Mouse (Mus musculus): ENCODE measurements at regions not wholly inside any gene's neighbourhood (a gene's known extent, or its start where the extent isn't known, plus 50 kb on each side); places are given as distances from the start of the nearest gene placed in this dataset.

DNA sequence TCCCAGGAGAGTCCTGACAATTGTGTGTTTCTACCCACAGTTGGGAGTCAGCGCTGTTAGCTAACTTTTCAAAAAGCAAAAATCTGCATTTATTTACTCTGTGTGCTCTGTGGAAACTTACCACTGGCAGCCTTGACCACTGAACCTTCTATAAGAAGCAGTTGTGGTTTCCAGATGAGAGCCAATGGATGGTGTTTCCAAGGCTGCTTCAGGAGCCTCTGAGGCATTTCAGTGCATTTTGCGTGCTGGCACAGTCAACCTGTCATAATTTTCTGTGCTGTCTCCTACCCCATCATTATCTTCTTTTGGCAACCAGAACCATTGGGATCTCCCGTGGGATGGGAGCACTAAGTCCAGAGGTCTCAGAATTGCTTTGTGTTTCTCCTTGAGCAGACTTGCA lies 60.3 kb downstream of the 4930544G11Rik start:
- Histone ChIP-seq H3K36me3 (ENCODE audit: insufficient read depth, low read length) (no peaks in the 10 kb centered on the region), H3K9me3 (ENCODE audit: low read length) (no peaks in the 10 kb centered on the region), H3K4me1 (ENCODE audit: insufficient read depth, low read length) (no peaks in the 10 kb centered on the region), H3K4me2 (ENCODE audit: low read depth, low read length) (no peak overlapping the region), H3K27me3 (ENCODE audit: insufficient read depth, low read length) (no peaks in the 10 kb centered on the region), H3K27ac (no peak overlapping the region), H3K4me3 (ENCODE audit: low read length) (no peak overlapping the region), H3K9ac (replicated peaks; ENCODE audit: low read length) (no peak overlapping the region)
- no peak for DNase-seq (ENCODE audit: low spot score)
- ATAC-seq, result no peak
- no peak for TF ChIP-seq CTCF (IDR thresholded peaks at IDR 0.05; ENCODE audit: low read depth)
- WGBS, result 74% methylated on average over 3 of the region's 3 CpGs

GRCm38 (mm10) chr6:66023531-66023930 lies 71.1 kb downstream of the 4930544G11Rik start:
- Histone ChIP-seq H3K9me3 (ENCODE audit: low read length) (no peaks in the 10 kb centered on the region), H3K36me3 (ENCODE audit: insufficient read depth, low read length) (no peaks in the 10 kb centered on the region), H3K27ac (no peak overlapping the region), H3K9ac (replicated peaks; ENCODE audit: low read length) (no peak overlapping the region), H3K4me3 (ENCODE audit: low read length) (no peak overlapping the region), H3K4me2 (ENCODE audit: low read depth, low read length) (no peak overlapping the region), H3K27me3 (ENCODE audit: insufficient read depth, low read length) (no peaks in the 10 kb centered on the region), H3K4me1 (ENCODE audit: insufficient read depth, low read length) (no peaks in the 10 kb centered on the region)
- ATAC-seq (no peak), DNase-seq (ENCODE audit: low spot score) (peak; percentile 1)
- no peak for TF ChIP-seq CTCF (IDR thresholded peaks at IDR 0.05; ENCODE audit: low read depth)
- 58% methylated on average over 1 of the region's 1 CpGs for WGBS

DNA sequence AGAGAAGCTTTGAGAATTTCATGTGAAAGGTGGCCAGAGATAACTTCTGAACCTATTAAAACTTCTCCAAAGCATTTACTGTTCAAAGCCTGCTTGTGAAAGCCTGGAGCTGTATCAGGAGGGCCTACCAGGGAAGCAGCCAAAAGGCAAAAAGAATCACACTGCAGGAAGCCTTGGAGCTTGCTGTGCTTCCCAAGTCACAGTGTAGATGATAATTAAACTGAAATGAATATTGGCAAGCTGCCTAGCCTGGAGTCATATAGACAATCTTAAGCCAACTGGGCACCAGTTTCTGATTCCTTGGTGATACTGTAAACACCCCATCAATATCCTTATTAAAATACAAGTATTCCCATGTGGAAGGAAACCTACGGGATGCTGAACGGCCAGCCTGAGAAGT lies 84.4 kb downstream of the 4930544G11Rik start:
- no peak overlapping the region for H3K27ac ChIP-seq
- H3K4me2 ChIP-seq (ENCODE audit: low read depth, low read length), result no peak overlapping the region
- TF ChIP-seq CTCF (IDR thresholded peaks at IDR 0.05; ENCODE audit: low read depth), result no peak
- H3K27me3 ChIP-seq (ENCODE audit: insufficient read depth, low read length), result no peaks in the 10 kb centered on the region
- H3K4me3 ChIP-seq (ENCODE audit: low read length), result no peak overlapping the region
- peak; percentile 57 for DNase-seq (ENCODE audit: low spot score)
- H3K4me1 ChIP-seq (ENCODE audit: insufficient read depth, low read length), result no peaks in the 10 kb centered on the region
- no peak for ATAC-seq
- no peak overlapping the region for H3K9ac ChIP-seq (replicated peaks; ENCODE audit: low read length)
- H3K36me3 ChIP-seq (ENCODE audit: insufficient read depth, low read length), result no peaks in the 10 kb centered on the region
- no peaks in the 10 kb centered on the region for H3K9me3 ChIP-seq (ENCODE audit: low read length)
- 39% methylated on average over 2 of the region's 2 CpGs for WGBS

- Histone ChIP-seq H3K36me3 (ENCODE audit: insufficient read depth, low read length) (no peaks in the 10 kb centered on the region), H3K9me3 (ENCODE audit: low read length) (no peaks in the 10 kb centered on the region), H3K4me3 (ENCODE audit: low read length) (no peak overlapping the region), H3K4me1 (ENCODE audit: insufficient read depth, low read length) (no peaks in the 10 kb centered on the region), H3K9ac (replicated peaks; ENCODE audit: low read length) (no peak overlapping the region), H3K27ac (no peak overlapping the region), H3K27me3 (ENCODE audit: insufficient read depth, low read length) (no peaks in the 10 kb centered on the region), H3K4me2 (ENCODE audit: low read depth, low read length) (no peak overlapping the region)
- 88% methylated on average over 4 of the region's 4 CpGs for WGBS
- TF ChIP-seq CTCF (IDR thresholded peaks at IDR 0.05; ENCODE audit: low read depth), result no peak
- no peak for ATAC-seq
- no peak for DNase-seq (ENCODE audit: low spot score)
Observed at GRCm38 (mm10) chr6:66051852-66052251, 99.4 kb downstream of the 4930544G11Rik start.

DNA sequence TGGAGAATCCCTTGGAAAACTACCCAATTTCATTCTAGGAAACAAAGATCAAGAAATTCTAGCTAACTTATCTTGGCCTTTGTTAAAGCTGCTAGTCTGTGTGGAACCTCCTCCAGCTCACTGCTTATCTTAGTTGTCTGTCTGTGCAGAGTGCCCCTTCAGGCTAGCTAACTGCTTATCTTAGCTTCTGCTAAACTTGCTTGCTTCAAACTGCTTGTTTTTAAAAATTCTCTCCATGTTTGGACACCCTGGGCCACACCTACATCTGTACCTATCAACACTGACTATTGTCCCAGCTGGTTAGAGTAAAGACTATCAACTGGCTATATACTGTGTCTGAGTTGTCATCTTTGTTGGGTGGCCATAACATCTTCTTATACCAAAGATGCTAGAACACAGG lies 100.0 kb downstream of the 4930544G11Rik start:
- H3K9me3 ChIP-seq (ENCODE audit: low read length), result no peaks in the 10 kb centered on the region
- no peak for TF ChIP-seq CTCF (IDR thresholded peaks at IDR 0.05; ENCODE audit: low read depth)
- no peaks in the 10 kb centered on the region for H3K36me3 ChIP-seq (ENCODE audit: insufficient read depth, low read length)
- H3K9ac ChIP-seq (replicated peaks; ENCODE audit: low read length), result no peak overlapping the region
- no peak for DNase-seq (ENCODE audit: low spot score)
- no peaks in the 10 kb centered on the region for H3K27me3 ChIP-seq (ENCODE audit: insufficient read depth, low read length)
- ATAC-seq, result no peak
- no peak overlapping the region for H3K27ac ChIP-seq
- H3K4me3 ChIP-seq (ENCODE audit: low read length), result no peak overlapping the region
- H3K4me2 ChIP-seq (ENCODE audit: low read depth, low read length), result no peak overlapping the region
- no peaks in the 10 kb centered on the region for H3K4me1 ChIP-seq (ENCODE audit: insufficient read depth, low read length)

DNA sequence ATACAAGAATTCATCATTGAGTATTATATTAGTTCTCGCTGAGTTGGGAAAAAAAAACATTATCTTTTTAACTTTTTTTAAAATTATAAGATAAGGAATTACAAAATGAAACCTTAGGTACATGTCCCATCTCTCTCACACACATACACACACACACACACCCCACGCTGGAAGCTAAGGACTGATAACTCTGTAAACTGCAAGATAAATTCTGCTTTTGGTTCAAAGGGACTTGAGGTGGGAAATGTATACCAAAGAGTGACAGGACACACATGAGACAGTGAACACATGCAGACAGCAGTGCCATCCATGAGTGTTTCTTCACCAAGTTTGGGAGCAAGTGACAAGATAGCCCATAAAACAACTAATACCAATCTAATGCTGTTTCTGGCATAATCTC lies 100.8 kb downstream of the 4930544G11Rik start:
- no peak for TF ChIP-seq CTCF (IDR thresholded peaks at IDR 0.05; ENCODE audit: low read depth)
- no peak for ATAC-seq
- H3K36me3 ChIP-seq (ENCODE audit: insufficient read depth, low read length), result no peaks in the 10 kb centered on the region
- no peak overlapping the region for H3K27ac ChIP-seq
- H3K9me3 ChIP-seq (ENCODE audit: low read length), result no peaks in the 10 kb centered on the region
- H3K27me3 ChIP-seq (ENCODE audit: insufficient read depth, low read length), result no peaks in the 10 kb centered on the region
- no peak overlapping the region for H3K4me2 ChIP-seq (ENCODE audit: low read depth, low read length)
- H3K9ac ChIP-seq (replicated peaks; ENCODE audit: low read length), result no peak overlapping the region
- DNase-seq (ENCODE audit: low spot score), result no peak
- H3K4me3 ChIP-seq (ENCODE audit: low read length), result no peak overlapping the region
- no peaks in the 10 kb centered on the region for H3K4me1 ChIP-seq (ENCODE audit: insufficient read depth, low read length)
- WGBS, result 87% methylated on average over 2 of the region's 2 CpGs

DNA sequence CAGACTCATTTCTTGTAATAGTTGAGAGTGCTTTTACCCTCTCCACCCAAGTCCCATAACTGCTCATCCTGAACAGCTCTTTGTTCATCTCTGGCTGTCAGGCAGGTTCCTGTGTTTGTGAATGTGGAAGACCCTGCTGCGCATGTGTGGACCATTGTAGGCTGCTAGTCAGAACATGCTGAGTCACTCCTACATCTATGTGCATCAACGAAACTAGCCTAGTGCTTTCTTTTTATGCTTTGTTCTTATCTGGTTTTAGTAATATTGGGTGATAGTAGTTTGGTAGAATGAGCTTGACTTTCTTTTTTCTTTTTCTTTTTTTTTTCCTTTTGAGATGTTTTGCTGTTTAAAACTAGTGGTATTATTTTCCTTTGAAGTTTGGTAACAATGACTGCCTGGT lies 116.5 kb downstream of the 4930544G11Rik start:
- 74% methylated on average over 2 of the region's 2 CpGs for WGBS

More for the DNA sequence above, 116.5 kb downstream of the 4930544G11Rik start:
- no peak overlapping the region for H3K9ac ChIP-seq (replicated peaks; ENCODE audit: low read length)
- no peaks in the 10 kb centered on the region for H3K4me1 ChIP-seq (ENCODE audit: insufficient read depth, low read length)
- H3K4me3 ChIP-seq (ENCODE audit: low read length), result no peak overlapping the region
- H3K4me2 ChIP-seq (ENCODE audit: low read depth, low read length), result no peak overlapping the region
- H3K27ac ChIP-seq, result no peak overlapping the region
- H3K36me3 ChIP-seq (ENCODE audit: insufficient read depth, low read length), result no peaks in the 10 kb centered on the region
- no peaks in the 10 kb centered on the region for H3K9me3 ChIP-seq (ENCODE audit: low read length)
- no peak for TF ChIP-seq CTCF (IDR thresholded peaks at IDR 0.05; ENCODE audit: low read depth)
- no peaks in the 10 kb centered on the region for H3K27me3 ChIP-seq (ENCODE audit: insufficient read depth, low read length)
- no peak for ATAC-seq
- DNase-seq (ENCODE audit: low spot score), result no peak
